Comparison of ENCODE assay signal across 25 mouse cellular contexts in the genomic region with DNA sequence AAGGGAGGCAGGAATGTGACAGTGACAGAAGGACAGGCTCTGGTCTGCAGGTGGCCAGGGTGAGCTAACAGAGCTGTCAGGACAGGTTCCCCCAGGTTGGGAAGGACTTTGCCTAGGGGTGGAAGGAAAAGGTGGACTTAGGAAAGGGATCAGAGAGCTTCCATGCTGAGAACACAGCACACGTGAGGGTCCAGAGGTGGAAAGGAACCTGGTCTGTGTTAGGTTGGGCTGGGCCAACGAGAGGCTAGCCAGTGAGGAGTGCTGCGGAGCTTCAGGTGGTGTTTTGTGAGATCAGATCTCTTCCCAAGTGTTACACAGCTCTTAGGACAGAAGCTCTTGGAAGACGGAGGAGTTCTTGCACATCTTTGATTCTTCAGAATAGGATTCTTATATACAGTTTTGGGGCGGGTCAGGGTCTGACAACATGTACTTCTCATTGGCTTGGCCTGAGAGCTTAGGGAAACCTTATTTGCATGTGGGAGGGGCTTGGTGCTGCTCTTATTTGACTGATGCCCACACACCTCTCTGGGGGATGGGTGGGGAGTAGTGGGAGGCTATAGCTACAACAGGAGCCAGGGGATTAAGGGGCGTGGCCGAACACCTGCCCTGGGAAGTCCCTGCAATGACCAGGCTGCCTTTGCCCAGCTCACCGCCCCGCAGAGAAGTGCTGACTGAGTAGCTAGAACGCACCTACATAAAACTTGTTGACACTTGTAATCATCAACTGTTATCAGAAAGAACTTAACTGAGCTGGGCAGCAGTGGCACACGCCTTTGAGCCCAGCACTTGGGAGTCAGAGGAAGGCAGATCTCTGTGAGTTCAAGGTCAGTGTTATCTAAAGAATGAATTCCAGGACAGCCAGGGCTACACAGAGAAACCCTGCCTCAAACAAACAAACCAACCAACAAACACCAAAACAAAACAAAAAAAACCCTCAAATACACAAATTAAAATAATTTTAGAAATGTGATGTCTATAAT. TPM values are rescaled to one million over a fixed set of nuclear protein-coding genes. Genes with fewer than 3 reads are reported as not detected.
DNase-seq lines count a peak whose midpoint lies in the region; ATAC-seq and TF ChIP-seq lines count a peak whose summit lies in the region.
"Had no signal": no experiment of that assay in that cellular context is flagged by ENCODE, and none has a peak within 500 bp of the region (broad histone marks: within the 10 kb centered on the region; RNA-seq: fewer than 3 reads in every experiment).

No protein-coding gene starts in this region.

- TF ChIP-seq RAD21 in CH12.LX (IDR thresholded peaks at IDR 0.05; ENCODE audit: low read depth, low read length), result no peak

- TF ChIP-seq EP300 in CH12.LX (IDR thresholded peaks at IDR 0.05; ENCODE audit: low read length), result no peak

- no peak for TF ChIP-seq CTCF in CH12.LX (conservative IDR thresholded peaks at IDR 0.05 in 1 of 2, IDR thresholded peaks at IDR 0.05 in 1 of 2; ENCODE audit: low read depth in 2 of 2, low read length in 2 of 2)
- TF ChIP-seq CTCF in intestine, postnatal 0 days (IDR thresholded peaks at IDR 0.05; ENCODE audit: low read depth), result no peak

- H3K4me3 ChIP-seq in heart, embryonic 13.5 days, result no peak overlapping the region
- no peak overlapping the region for H3K4me3 ChIP-seq in CH12.LX (replicated peaks in 1 of 3; ENCODE audit: low read depth in 2 of 3, low read length in 2 of 3, poor library complexity in 1 of 3)
- no peak overlapping the region for H3K4me3 ChIP-seq in intestine, postnatal 0 days (ENCODE audit: low read depth, low read length)
- no peak overlapping the region for H3K4me3 ChIP-seq in midbrain, embryonic 13.5 days (replicated peaks)
- H3K4me3 ChIP-seq: limb, embryonic 12.5 days; midbrain, embryonic 12.5 days; neural tube, embryonic 12.5 days had no signal

- peaks cover 36% of the 10 kb centered on the region for H3K4me1 ChIP-seq in heart, embryonic 13.5 days
- H3K4me1 ChIP-seq in CH12.LX (ENCODE audit: control insufficient read depth in 1 of 2, insufficient read depth in 2 of 2), result peaks cover 0 to 16% of the 10 kb centered on the region in 2 experiments; a peak in 2 of 4 replicates
- peaks cover 5% of the 10 kb centered on the region; the same call in 1 of the 2 replicates for H3K4me1 ChIP-seq in intestine, postnatal 0 days (replicated peaks; ENCODE audit: control insufficient read depth, insufficient read depth, low read length)
- peaks cover 13% of the 10 kb centered on the region for H3K4me1 ChIP-seq in midbrain, embryonic 13.5 days (replicated peaks)
- H3K4me1 ChIP-seq: limb, embryonic 12.5 days had no signal

- no peaks in the 10 kb centered on the region for H3K9me3 ChIP-seq in heart, embryonic 13.5 days
- no peaks in the 10 kb centered on the region for H3K9me3 ChIP-seq in CH12.LX (replicated peaks; ENCODE audit: low read length)
- H3K9me3 ChIP-seq in intestine, postnatal 0 days (ENCODE audit: control insufficient read depth), result no peaks in the 10 kb centered on the region
- no peaks in the 10 kb centered on the region for H3K9me3 ChIP-seq in midbrain, embryonic 13.5 days
- H3K9me3 ChIP-seq: limb, embryonic 12.5 days; midbrain, embryonic 12.5 days; neural tube, embryonic 12.5 days had no signal

- H3K27me3 ChIP-seq in heart, embryonic 13.5 days (replicated peaks), result no peaks in the 10 kb centered on the region
- H3K27me3 ChIP-seq in CH12.LX (replicated peaks), result no peaks in the 10 kb centered on the region
- H3K27me3 ChIP-seq in intestine, postnatal 0 days (replicated peaks; ENCODE audit: control insufficient read depth, insufficient read depth, low read length), result no peaks in the 10 kb centered on the region
- H3K27me3 ChIP-seq in midbrain, embryonic 13.5 days, result no peaks in the 10 kb centered on the region
- H3K27me3 ChIP-seq: limb, embryonic 12.5 days; midbrain, embryonic 12.5 days; neural tube, embryonic 12.5 days; Patski had no signal

- DNase-seq in heart, postnatal 14 days, result no peak
- peak; percentile 24 for DNase-seq in CH12.LX (ENCODE audit: extremely low read depth)
- DNase-seq in R1 (ENCODE audit: low read depth, low spot score), result peak; percentile 59
- DNase-seq in right cerebral cortex, postnatal 10 days (ENCODE audit: low spot score in 2 of 2), result no peak
- DNase-seq: adrenal gland, postnatal 14 days; B cell, adult 2 months; cerebellum, adult 11 months; cerebellum, postnatal 10 days; forebrain, postnatal 0 days; kidney, adult 9 months had no signal

- peak; percentile 58; the same call in 1 of the 2 replicates for ATAC-seq in heart, embryonic 13.5 days (ENCODE audit: extremely low read depth, insufficient number of reproducible peaks, low FRiP score, low TSS enrichment)
- ATAC-seq in intestine, postnatal 0 days, result peak; percentile 80
- no peak for ATAC-seq in midbrain, embryonic 13.5 days
- ATAC-seq: forebrain, postnatal 0 days; lung, postnatal 0 days; Patski had no signal

- no peak overlapping the region for H3K9ac ChIP-seq in heart, embryonic 13.5 days
- H3K9ac ChIP-seq in CH12.LX (ENCODE audit: insufficient read depth, low read depth), result no peak overlapping the region
- H3K9ac ChIP-seq in intestine, postnatal 0 days (ENCODE audit: low read depth, low read length), result no peak overlapping the region
- no peak overlapping the region for H3K9ac ChIP-seq in midbrain, embryonic 13.5 days (replicated peaks)
- H3K9ac ChIP-seq: forebrain, postnatal 0 days; limb, embryonic 12.5 days; midbrain, embryonic 12.5 days; neural tube, embryonic 12.5 days had no signal

- H3K36me3 ChIP-seq in heart, embryonic 13.5 days, result peaks cover 38% of the 10 kb centered on the region
- H3K36me3 ChIP-seq in CH12.LX (replicated peaks in 1 of 2; ENCODE audit: control insufficient read depth in 1 of 2, insufficient read depth in 1 of 2, low read length in 1 of 2), result peaks cover 12 to 46% of the 10 kb centered on the region in 2 experiments
- H3K36me3 ChIP-seq in intestine, postnatal 0 days (ENCODE audit: control insufficient read depth, insufficient read depth), result peaks cover 18% of the 10 kb centered on the region
- peaks cover 26% of the 10 kb centered on the region for H3K36me3 ChIP-seq in midbrain, embryonic 13.5 days

- dilution Hi-C loops in CH12.LX (cut with MboI; ENCODE audit: extremely low pct_ligation_motif_present, extremely low pct_unique_long_range_greater_than_20kb, low sequenced_read_pairs), result no loop called here

- WGBS in heart, embryonic 13.5 days, result 49% methylated on average over 11 of the region's 11 CpGs
- WGBS in intestine, postnatal 0 days, result 51% methylated on average over 11 of the region's 11 CpGs
- 62% methylated on average over 11 of the region's 11 CpGs for WGBS in midbrain, embryonic 13.5 days

- TF ChIP-seq POLR2A in CH12.LX (IDR thresholded peaks at IDR 0.05; ENCODE audit: low read depth, low read length), result no peak

- in situ Hi-C loops in CH12.LX (cut with MboI; ENCODE audit: low pct_ligation_motif_present, low pct_unique_long_range_greater_than_20kb, low sequenced_read_pairs), result no loop called here

- 0 out of 2 replicates have a peak overlapping the region, but pooled peaks have one; percentile 7 for H3K4me2 ChIP-seq in heart, embryonic 13.5 days
- no peak overlapping the region for H3K4me2 ChIP-seq in CH12.LX (ENCODE audit: insufficient read depth, low read depth, poor library complexity, severe bottlenecking)
- no peak overlapping the region for H3K4me2 ChIP-seq in intestine, postnatal 0 days (replicated peaks; ENCODE audit: low read depth)
- H3K4me2 ChIP-seq in midbrain, embryonic 13.5 days (replicated peaks), result no peak overlapping the region
- H3K4me2 ChIP-seq: limb, embryonic 12.5 days; midbrain, embryonic 12.5 days; neural tube, embryonic 12.5 days had no signal

- H3K79me2 ChIP-seq in CH12.LX (replicated peaks; ENCODE audit: control insufficient read depth, extremely low read depth, insufficient read depth, poor library complexity, severe bottlenecking), result no peaks in the 10 kb centered on the region; the same call in 1 of the 2 replicates

- intact Hi-C loops in heart, postnatal 14 days (cut with DNase I), result loop anchor here (5.0 kb wide), 1 partner anchor 63 kb away; no protein-coding TSS in a partner anchor

- H3K27ac ChIP-seq in heart, embryonic 13.5 days (replicated peaks), result peak overlapping the region; percentile 46
- no peak overlapping the region for H3K27ac ChIP-seq in CH12.LX (ENCODE audit: insufficient read depth, low read depth)
- H3K27ac ChIP-seq in intestine, postnatal 0 days (ENCODE audit: low read depth, low read length), result no peak overlapping the region
- no peak overlapping the region for H3K27ac ChIP-seq in midbrain, embryonic 13.5 days
- H3K27ac ChIP-seq: limb, embryonic 12.5 days; midbrain, embryonic 12.5 days; neural tube, embryonic 12.5 days had no signal

TF ChIP-seq in CH12.LX, 34 proteins besides CTCF, POLR2A, EP300 and RAD21 (continues in another document):
- TF ChIP-seq TBP (conservative IDR thresholded peaks at IDR 0.05; ENCODE audit: low read depth, low read length), result no peak
- TF ChIP-seq MAZ (IDR thresholded peaks at IDR 0.05; ENCODE audit: low read depth, low read length), result no peak
- TF ChIP-seq CHD2 (IDR thresholded peaks at IDR 0.05; ENCODE audit: low read length), result no peak
- TF ChIP-seq SIN3A (IDR thresholded peaks at IDR 0.05; ENCODE audit: low read length), result no peak

RNA-seq across cellular contexts. Expression of a gene that starts 5.6 kb away (rescaled TPM):
- 47.5 and 53.0 TPM in 2 replicates for polyA plus RNA-seq in heart, embryonic 13.5 days (2015; fragmentation: Nextera tagmentation; extraction: Ambion mirVana)
- 10 to 100 TPM; 58.5 to 68.7 TPM for total RNA-seq in heart, postnatal 14 days (2021)
- total RNA-seq in CH12.LX (2012; rRNA removed) (12.8 and 13.4 TPM in 2 replicates), CH12.LX (2014; rRNA removed) (9.5 and 10.0 TPM in 2 replicates)
- 30.0 and 37.9 TPM in 2 replicates for polyA plus RNA-seq in CH12.LX (2012; ENCODE audit: insufficient read length, low read depth)
- polyA plus RNA-seq in intestine, postnatal 0 days (2015; fragmentation: Nextera tagmentation; extraction: Ambion mirVana), result 23.5 and 27.7 TPM in 2 replicates
- 32.0 and 34.0 TPM in 2 replicates for polyA plus RNA-seq in midbrain, embryonic 13.5 days (2015; fragmentation: Nextera tagmentation; extraction: Ambion mirVana)

RNA-seq across cellular contexts. Expression of a gene that starts 57.6 kb away (rescaled TPM):
- 69.9 and 75.0 TPM in 2 replicates for polyA plus RNA-seq in heart, embryonic 13.5 days (2015; fragmentation: Nextera tagmentation; extraction: Ambion mirVana)
- total RNA-seq in heart, postnatal 14 days (2021), result 10 to 100 TPM; 61.8 to 64.0 TPM
- total RNA-seq in CH12.LX (2012; rRNA removed) (32.6 and 38.9 TPM in 2 replicates), CH12.LX (2014; rRNA removed) (72.4 and 86.0 TPM in 2 replicates)
- 42.3 and 55.2 TPM in 2 replicates for polyA plus RNA-seq in CH12.LX (2012; ENCODE audit: insufficient read length, low read depth)
- polyA plus RNA-seq in intestine, postnatal 0 days (2015; fragmentation: Nextera tagmentation; extraction: Ambion mirVana), result 61.7 and 64.8 TPM in 2 replicates
- 107 and 118 TPM in 2 replicates for polyA plus RNA-seq in midbrain, embryonic 13.5 days (2015; fragmentation: Nextera tagmentation; extraction: Ambion mirVana)

RNA-seq across cellular contexts. Expression of a gene that starts 58.5 kb away (rescaled TPM):
- polyA plus RNA-seq in heart, embryonic 13.5 days (2015; fragmentation: Nextera tagmentation; extraction: Ambion mirVana), result 0.07 TPM in 1 of 2 replicates, not detected in the other
- total RNA-seq in heart, postnatal 14 days (2021), result not detected
- total RNA-seq in CH12.LX (2012; rRNA removed) (0.04 TPM in 1 of 2 replicates, not detected in the other), CH12.LX (2014; rRNA removed) (not detected in 2 replicates)
- polyA plus RNA-seq in CH12.LX (2012; ENCODE audit: insufficient read length, low read depth), result 0.05 and 0.10 TPM in 2 replicates
- polyA plus RNA-seq in intestine, postnatal 0 days (2015; fragmentation: Nextera tagmentation; extraction: Ambion mirVana), result not detected in 2 replicates
- not detected in 2 replicates for polyA plus RNA-seq in midbrain, embryonic 13.5 days (2015; fragmentation: Nextera tagmentation; extraction: Ambion mirVana)
- total RNA-seq: forebrain, postnatal 0 days; gastrocnemius, adult 18-20 months; layer of hippocampus, postnatal 25 days; left cerebral cortex, postnatal 10 days had no signal
- polyA plus RNA-seq: embryonic facial prominence, embryonic 14.5 days; forebrain, postnatal 0 days; hindbrain, embryonic 11.5 days; large intestine, adult 2 months; limb, embryonic 12.5 days; liver, embryonic 16.5 days; lung, postnatal 0 days; midbrain, embryonic 12.5 days; neural tube, embryonic 12.5 days; Patski had no signal

Comparison
In these comparisons a context has a peak if more than half of its experiments do, and no peak if none do; other contexts are left out.
1. DNase-seq: peak in CH12.LX (single experiment) and R1 (single experiment); none in heart, postnatal 14 days (0 of 2) and right cerebral cortex, postnatal 10 days (0 of 2).